Mouse (Mus musculus) thymus, adult 2 months (tissue): ENCODE data around the gene Hcn4. TPM values are rescaled to one million over a fixed set of nuclear protein-coding genes. Genes with fewer than 3 reads are reported as not detected.

Experiments used
- DNase-seq: peaks from one replicate; pipeline ENCODE4 v3.0.0; 2021
- H3K27ac ChIP-seq: fragments of 200-500 bp; 2 replicates; pipeline ENCODE4 v1.5.1; 2012; ENCODE audit warnings: low read length, control low read depth; ENCODE audit not compliant: control insufficient read depth, insufficient read depth
- H3K27me3 ChIP-seq: fragments of 200-500 bp; 2 replicates; pipeline ENCODE4 v1.6.1; 2012; ENCODE audit warnings: mild to moderate bottlenecking, low read length, moderate library complexity, mixed read lengths; ENCODE audit not compliant: control insufficient read depth, insufficient read depth
- H3K36me3 ChIP-seq: fragments of 200-500 bp; 2 replicates; pipeline ENCODE4 v1.6.1; 2012; ENCODE audit warnings: mild to moderate bottlenecking, low read length, moderate library complexity; ENCODE audit not compliant: control insufficient read depth, insufficient read depth
- H3K4me1 ChIP-seq: fragments of 200-500 bp; replicated peaks from 2 replicates; pipeline ENCODE4 v1.6.1; 2012; ENCODE audit warnings: low read length; ENCODE audit not compliant: control insufficient read depth, insufficient read depth
- H3K4me3 ChIP-seq: fragments of 200-500 bp; 2 replicates; pipeline ENCODE4 v1.5.1; 2012; ENCODE audit warnings: mild to moderate bottlenecking, low read length, control low read depth, moderate library complexity; ENCODE audit not compliant: control insufficient read depth, insufficient read depth
- CTCF ChIP-seq: fragments of 200-500 bp; IDR thresholded peaks from 2 replicates; pipeline ENCODE4 v1.5.1; 2012; ENCODE audit warnings: mild to moderate bottlenecking, control low read depth, low read length, moderate library complexity, borderline replicate concordance; ENCODE audit not compliant: control insufficient read depth, poor library complexity, insufficient read depth; ENCODE audit errors: extremely low read depth
- POLR2A ChIP-seq: fragments of 200-500 bp; IDR thresholded peaks from 2 replicates; pipeline ENCODE4 v1.6.1; 2012; ENCODE audit warnings: mild to moderate bottlenecking, low read length, control low read depth, moderate library complexity; ENCODE audit not compliant: control insufficient read depth, poor library complexity, insufficient read depth; ENCODE audit errors: extremely low read depth
- WGBS: fragments of 180-500 bp; shearing (Covaris S2); methylation state at CpG from one replicate; pipeline ENCODE4 v1.1.7; 2018; 5-methylcytosine and 5-hydroxymethylcytosine counted together
- polyA plus RNA-seq: library from polyadenylated mRNA; depleted of rRNA; stranded (reverse); fragments of >200 nt; gene quantifications from 2 replicates; pipeline ENCODE4 v1.2.3, GENCODE M21; 2012

The Hcn4 gene
- polyA plus RNA-seq, 1 experiment = 1.3 TPM

DNA sequence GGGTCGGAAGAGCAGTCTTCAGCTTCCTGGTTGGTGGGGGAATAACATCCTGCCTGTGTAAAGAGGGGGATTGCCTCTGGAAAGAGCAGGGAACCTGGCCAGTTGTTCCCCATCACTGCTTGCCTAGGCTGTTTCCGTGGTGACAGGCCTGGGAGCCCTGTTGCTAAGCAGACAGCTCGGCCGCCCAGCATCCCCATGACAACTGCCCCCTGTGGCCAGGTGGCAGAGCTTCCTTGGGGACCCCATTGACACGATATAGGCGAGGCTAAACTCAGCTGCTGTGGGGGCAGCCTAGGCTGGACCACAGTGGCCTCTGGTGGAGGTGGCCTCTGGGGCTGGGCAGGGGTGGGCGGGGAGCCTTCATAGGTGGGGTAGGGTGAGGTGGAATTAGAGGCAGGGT lies 40.6 kb downstream of the Hcn4 start:
- Histone ChIP-seq H3K4me1 (no peaks in the 10 kb centered on the region), H3K4me3 (no peak overlapping the region), H3K27ac (no peak overlapping the region), H3K36me3 (no peaks in the 10 kb centered on the region), H3K27me3 (no peaks in the 10 kb centered on the region)
- DNase-seq = no peak
- WGBS = 72% methylated on average over 7 of the region's 7 CpGs
- TF ChIP-seq POLR2A (no peak), CTCF (no peak)

DNA sequence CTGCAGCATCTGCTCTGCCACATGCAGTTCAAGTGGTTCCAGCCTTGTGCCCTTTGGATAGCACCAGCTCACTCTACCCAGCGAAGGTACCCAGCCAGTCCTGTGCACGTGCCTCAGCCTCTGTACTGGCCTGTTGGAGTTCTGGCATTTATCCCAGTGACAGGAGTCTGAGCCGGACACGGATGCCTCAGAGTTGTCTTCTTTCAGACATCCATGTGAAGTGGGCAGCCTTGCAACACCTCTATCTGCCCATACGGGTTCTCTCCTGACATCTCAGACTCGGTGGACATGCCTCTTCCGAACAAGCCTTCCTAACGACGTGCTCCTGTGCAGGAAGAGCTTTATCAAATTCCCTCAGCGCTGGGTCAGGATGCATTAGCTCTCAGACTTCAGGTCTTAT lies 47.9 kb downstream of the Hcn4 start:
- no peaks in the 10 kb centered on the region for H3K27me3 ChIP-seq
- H3K4me3 ChIP-seq = no peak overlapping the region
- H3K36me3 ChIP-seq = no peaks in the 10 kb centered on the region
- H3K27ac ChIP-seq = no peak overlapping the region
- TF ChIP-seq POLR2A (no peak), CTCF (no peak)
- WGBS = 85% methylated on average over 10 of the region's 10 CpGs
- no peaks in the 10 kb centered on the region for H3K4me1 ChIP-seq
- DNase-seq = no peak

DNA sequence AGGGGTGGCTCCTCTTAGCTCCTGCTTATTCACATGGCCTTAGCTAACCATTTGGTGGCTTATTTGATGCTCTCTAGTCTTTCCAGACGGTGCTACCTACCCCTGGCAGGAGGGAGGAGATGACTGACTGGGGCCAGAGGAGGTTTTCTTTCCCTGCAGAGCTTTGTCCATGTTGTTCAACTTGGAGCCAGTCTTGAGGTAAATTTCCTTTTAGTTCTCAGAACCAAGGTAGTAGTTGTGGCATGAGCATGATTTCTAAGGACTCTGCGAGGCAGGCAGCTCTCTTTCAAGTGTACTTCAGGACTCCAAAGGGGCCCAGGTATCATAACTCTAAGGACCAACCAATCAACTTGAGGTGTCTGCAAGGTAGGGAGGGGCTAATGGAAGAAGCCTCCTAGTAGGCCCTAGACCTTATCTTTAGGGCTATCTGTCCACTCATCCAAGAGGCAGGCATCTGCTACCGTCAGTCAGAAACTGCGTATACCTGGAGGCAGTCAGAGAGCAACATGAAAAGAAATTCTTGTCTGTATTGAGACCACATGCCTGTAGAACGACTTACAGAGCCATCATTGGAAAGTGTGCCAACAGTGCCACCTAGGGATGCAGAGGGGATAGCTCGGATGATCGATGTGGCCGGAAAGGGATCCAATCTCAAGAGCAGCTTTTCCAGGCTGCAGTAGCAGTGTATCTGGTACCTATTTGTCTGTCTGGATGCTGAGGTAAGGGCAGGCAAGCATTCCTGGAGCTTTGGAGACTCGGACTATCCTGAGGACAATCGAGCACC lies 50.5 kb downstream of the Hcn4 start:
- 46% methylated on average over 10 of the region's 10 CpGs for WGBS

DNA sequence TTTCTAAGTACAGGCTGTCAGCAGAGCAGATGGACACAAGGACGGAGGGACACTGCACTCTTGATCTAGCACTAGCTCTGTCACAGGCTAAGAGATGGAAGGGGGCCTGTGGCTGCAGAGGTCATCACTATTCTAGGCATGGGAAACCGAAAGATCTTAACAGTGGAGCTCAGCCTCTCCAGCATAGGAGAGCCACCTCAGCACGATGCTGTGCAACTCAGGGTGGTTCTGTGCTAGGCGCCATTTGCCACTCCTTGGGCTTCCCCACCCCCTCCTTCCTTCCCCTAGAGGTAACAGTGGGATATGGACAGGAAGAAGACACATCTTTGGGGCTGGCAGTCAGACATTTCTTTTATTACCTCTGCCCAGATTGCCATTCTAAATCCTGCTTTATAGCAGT lies 51.1 kb downstream of the Hcn4 start:
- no peaks in the 10 kb centered on the region for H3K27me3 ChIP-seq
- 80% methylated on average over 4 of the region's 4 CpGs for WGBS
- H3K4me3 ChIP-seq = no peak overlapping the region
- H3K27ac ChIP-seq = no peak overlapping the region
- no peak for DNase-seq
- no peaks in the 10 kb centered on the region for H3K4me1 ChIP-seq
- no peak for TF ChIP-seq CTCF
- TF ChIP-seq POLR2A = no peak
- no peaks in the 10 kb centered on the region for H3K36me3 ChIP-seq

More for the DNA sequence above, 50.5 kb downstream of the Hcn4 start:
- peak; percentile 42 for DNase-seq
- H3K27ac ChIP-seq = no peak overlapping the region
- no peak overlapping the region for H3K4me3 ChIP-seq
- H3K4me1 ChIP-seq = no peaks in the 10 kb centered on the region
- no peaks in the 10 kb centered on the region for H3K27me3 ChIP-seq
- no peaks in the 10 kb centered on the region for H3K36me3 ChIP-seq
- no peak for TF ChIP-seq POLR2A
- no peak for TF ChIP-seq CTCF

- Histone ChIP-seq H3K27me3 (no peaks in the 10 kb centered on the region), H3K27ac (no peak overlapping the region), H3K36me3 (no peaks in the 10 kb centered on the region), H3K4me3 (no peak overlapping the region), H3K4me1 (no peaks in the 10 kb centered on the region)
- WGBS = 94% methylated on average over 6 of the region's 6 CpGs
- no peak for TF ChIP-seq CTCF
- TF ChIP-seq POLR2A = no peak
- no peak for DNase-seq
These were observed 52.2 kb downstream of the Hcn4 start for GRCm38 (mm10) chr9:58875439-58875838.

GRCm38 (mm10) chr9:58876946-58877625 lies 53.9 kb downstream of the Hcn4 start:
- no peaks in the 10 kb centered on the region for H3K4me1 ChIP-seq
- 90% methylated on average over 6 of the region's 6 CpGs for WGBS
- no peaks in the 10 kb centered on the region for H3K27me3 ChIP-seq
- no peak for TF ChIP-seq CTCF
- no peak for TF ChIP-seq POLR2A
- no peaks in the 10 kb centered on the region for H3K36me3 ChIP-seq
- H3K27ac ChIP-seq = no peak overlapping the region
- H3K4me3 ChIP-seq = no peak overlapping the region
- DNase-seq = no peak

- no peaks in the 10 kb centered on the region for H3K4me1 ChIP-seq
- TF ChIP-seq POLR2A (no peak), CTCF (no peak)
- no peak for DNase-seq
- 90% methylated on average over 1 of the region's 1 CpGs for WGBS
- H3K4me3 ChIP-seq = no peak overlapping the region
- no peaks in the 10 kb centered on the region for H3K36me3 ChIP-seq
- H3K27me3 ChIP-seq = no peaks in the 10 kb centered on the region
- no peak overlapping the region for H3K27ac ChIP-seq
These were observed 56.6 kb downstream of the Hcn4 start for GRCm38 (mm10) chr9:58879836-58880235.
